Mouse (Mus musculus) midbrain, embryonic 14.5 days (tissue): ENCODE data around the gene Gm21671. TPM values are rescaled to one million over a fixed set of nuclear protein-coding genes. Genes with fewer than 3 reads are reported as not detected.
A peak's percentile ranks its signal among the peaks of the same experiment; 100 is the strongest.
"Not testable (repeated sequence)": the region's sequence is repeated elsewhere in the genome, so short reads cannot be mapped to it uniquely, and the experiment has no call there.

ENCODE experiments used
- ATAC-seq: fragments of 200-750 bp; cut with Nextera tagmentation; 2 replicates; pipeline ENCODE4 v1.8.0; 2017; ENCODE audit warnings: moderate number of reproducible peaks, moderate library complexity; ENCODE audit not compliant: low FRiP score, low TSS enrichment
- DNase-seq: peaks from one replicate; pipeline ENCODE4 v3.0.0-alpha.2; 2015
- H3K27ac ChIP-seq: fragments of 300-500 bp; sonication (generic); replicated peaks from 2 replicates; pipeline ENCODE4 v1.5.1; 2014; ENCODE audit warnings: mild to moderate bottlenecking, low read depth, low read length, moderate library complexity
- H3K27me3 ChIP-seq: fragments of 300-500 bp; sonication (generic); 2 replicates; pipeline ENCODE4 v1.6.1; 2014; ENCODE audit warnings: low read length, control low read depth, mixed read lengths; ENCODE audit not compliant: control insufficient read depth, insufficient read depth
- H3K36me3 ChIP-seq: fragments of 300-500 bp; sonication (generic); 2 replicates; pipeline ENCODE4 v1.6.1; 2014; ENCODE audit warnings: low read length, control low read depth; ENCODE audit not compliant: control insufficient read depth, insufficient read depth
- H3K4me1 ChIP-seq: fragments of 300-500 bp; sonication (generic); 2 replicates; pipeline ENCODE4 v1.6.1; 2014; ENCODE audit warnings: mild to moderate bottlenecking, antibody characterized with exemption, low read length, control low read depth; ENCODE audit not compliant: control insufficient read depth, insufficient read depth
- H3K4me2 ChIP-seq: fragments of 300-500 bp; sonication (generic); 2 replicates; pipeline ENCODE4 v1.6.1; 2014; ENCODE audit warnings: mild to moderate bottlenecking, low read length, moderate library complexity
- H3K4me3 ChIP-seq: fragments of 300-500 bp; sonication (generic); replicated peaks from 2 replicates; pipeline ENCODE4 v1.5.1; 2014; ENCODE audit warnings: low read depth, low read length
- H3K9ac ChIP-seq: fragments of 300-500 bp; sonication (generic); replicated peaks from 2 replicates; pipeline ENCODE4 v1.6.1; 2014; ENCODE audit warnings: mild to moderate bottlenecking, low read length, moderate library complexity
- H3K9me3 ChIP-seq: fragments of 300-500 bp; sonication (generic); 2 replicates; pipeline ENCODE4 v1.6.1; 2016; ENCODE audit warnings: low read length, control low read depth, mixed read lengths; ENCODE audit not compliant: control insufficient read depth
- WGBS: fragments of 180-500 bp; shearing (Covaris S2); extraction: QIAGEN DNeasy Blood & Tissue Kit; methylation state at CpG from one replicate; pipeline ENCODE4 v1.1.7; 2014; 5-methylcytosine and 5-hydroxymethylcytosine counted together
- polyA plus RNA-seq: library from polyadenylated mRNA; unstranded; fragments of >200 nt; fragmentation: Nextera tagmentation; extraction: Ambion mirVana; gene quantifications from 2 replicates; pipeline ENCODE4 v1.2.1, GENCODE M21; 2014

Gm21671 gene
- polyA plus RNA-seq: 0.09 and 0.18 TPM in 2 replicates

GRCm38 (mm10) chr5:25954317-25954716 is at the start of gene Gm21671:
TSS of gene Gm21671 (minus strand) at chr5:25954417.
- H3K36me3 ChIP-seq, H3K9ac ChIP-seq, H3K27me3 ChIP-seq, DNase-seq, H3K4me1 ChIP-seq, H3K27ac ChIP-seq, H3K4me3 ChIP-seq, H3K9me3 ChIP-seq, ATAC-seq, H3K4me2 ChIP-seq: not testable (repeated sequence)
- WGBS: 85% methylated on average over 2 of the region's 2 CpGs

GRCm38 (mm10) chr5:25988550-25988949 is 34.3 kb upstream of the Gm21671 start, which contains the start of gene Gm21698:
TSS of gene Gm21698 (minus strand) at chr5:25988650.
- H3K4me1 ChIP-seq, DNase-seq, H3K4me2 ChIP-seq, ATAC-seq, H3K27me3 ChIP-seq, H3K4me3 ChIP-seq, H3K27ac ChIP-seq, H3K36me3 ChIP-seq, H3K9me3 ChIP-seq, H3K9ac ChIP-seq: not testable (repeated sequence)
- no CpG with 5 or more reads among the region's 3 CpGs for WGBS

- not testable (repeated sequence) for H3K4me2 ChIP-seq, H3K27ac ChIP-seq, DNase-seq, ATAC-seq, H3K4me3 ChIP-seq, H3K9ac ChIP-seq, H3K36me3 ChIP-seq, H3K4me1 ChIP-seq, H3K9me3 ChIP-seq, H3K27me3 ChIP-seq
- WGBS: no CpG with 5 or more reads among the region's 2 CpGs
Measured at GRCm38 (mm10) chr5:25972563-25972962, 18.3 kb upstream of the Gm21671 start, which contains the start of gene Gm21680. TSS of gene Gm21680 (minus strand) at chr5:25972663.

- H3K4me1 ChIP-seq, ATAC-seq, H3K9me3 ChIP-seq, DNase-seq, H3K27me3 ChIP-seq, H3K9ac ChIP-seq, H3K4me3 ChIP-seq, H3K27ac ChIP-seq, H3K36me3 ChIP-seq: not testable (repeated sequence)
- H3K4me2 ChIP-seq: peak overlapping the region; percentile 39; the same call in 1 of the 2 replicates
- 59% methylated on average over 16 of the region's 17 CpGs for WGBS
Measured at GRCm38 (mm10) chr5:25957050-25957449, 2.8 kb upstream of the Gm21671 start.

- H3K9me3 ChIP-seq, H3K27me3 ChIP-seq, H3K36me3 ChIP-seq, H3K4me1 ChIP-seq, H3K9ac ChIP-seq, H3K27ac ChIP-seq: not testable (repeated sequence)
- ATAC-seq: 0 out of 2 replicates have a peak, but pooled peaks have one; percentile 50
- DNase-seq: peak; percentile 47
- peak overlapping the region; percentile 39 for H3K4me2 ChIP-seq
- H3K4me3 ChIP-seq: peak overlapping the region; percentile 18; the same call in 1 of the 2 replicates
- WGBS: 35% methylated on average over 32 of the region's 32 CpGs
Measured at GRCm38 (mm10) chr5:25956611-25957010, 2.4 kb upstream of the Gm21671 start.

GRCm38 (mm10) chr5:25945391-25945790 is 8.8 kb downstream of the Gm21671 start:
- not testable (repeated sequence) for H3K9ac ChIP-seq, ATAC-seq, H3K27ac ChIP-seq, H3K27me3 ChIP-seq, H3K9me3 ChIP-seq, DNase-seq, H3K4me3 ChIP-seq, H3K36me3 ChIP-seq, H3K4me2 ChIP-seq, H3K4me1 ChIP-seq
- WGBS: 88% methylated on average over 2 of the region's 2 CpGs

GRCm38 (mm10) chr5:25942281-25942680 is 11.9 kb downstream of the Gm21671 start, which contains the start of gene Gm21663:
TSS of gene Gm21663 (minus strand) at chr5:25942381.
- DNase-seq, H3K27me3 ChIP-seq, H3K4me2 ChIP-seq, H3K4me1 ChIP-seq, H3K27ac ChIP-seq, H3K9ac ChIP-seq, H3K4me3 ChIP-seq, ATAC-seq, H3K9me3 ChIP-seq, H3K36me3 ChIP-seq: not testable (repeated sequence)
- 52% methylated on average over 2 of the region's 2 CpGs for WGBS

Other genes starting within 250 kb of the Gm21671 start
- 4.4 TPM in 2 replicates for gene Xrcc2, start 248.6 kb downstream of the Gm21671 start, polyA plus RNA-seq
- gene Actr3b, start 194.4 kb downstream of the Gm21671 start, polyA plus RNA-seq: 28.9 and 31.2 TPM in 2 replicates
- gene Gm21663, start 12.0 kb downstream of the Gm21671 start, polyA plus RNA-seq: not detected in 2 replicates
- 0.18 TPM in 1 of 2 replicates, not detected in the other for gene Gm21680, start 18.2 kb upstream of the Gm21671 start, polyA plus RNA-seq
- gene Gm21698, start 34.2 kb upstream of the Gm21671 start, polyA plus RNA-seq: 0.28 TPM in 1 of 2 replicates, not detected in the other
- 0.19 and 0.36 TPM in 2 replicates for gene Gm1979, start 50.4 kb upstream of the Gm21671 start, polyA plus RNA-seq
- gene Gm5862, start 68.5 kb upstream of the Gm21671 start, polyA plus RNA-seq: 0.11 TPM in 1 of 2 replicates, not detected in the other
- gene Speer4a, start 85.1 kb upstream of the Gm21671 start, polyA plus RNA-seq: 0.22 TPM in 1 of 2 replicates, not detected in the other
- 0.09 and 0.20 TPM in 2 replicates for gene Gm7347, start 104.2 kb upstream of the Gm21671 start, polyA plus RNA-seq
- 0.18 TPM in 1 of 2 replicates, not detected in the other for gene Gm10471, start 134.9 kb upstream of the Gm21671 start, polyA plus RNA-seq
- gene 5031410I06Rik, start 150.9 kb upstream of the Gm21671 start, polyA plus RNA-seq: 0.24 and 0.32 TPM in 2 replicates
- 0.11 TPM in 1 of 2 replicates, not detected in the other for gene Gm10220, start 167.0 kb upstream of the Gm21671 start, polyA plus RNA-seq